Mouse (Mus musculus): Measurements from ENCODE around the gene Creb3l2.
A peak's percentile ranks its signal among the peaks of the same experiment; 100 is the strongest.
"Not testable (repeated sequence)": the region's sequence is repeated elsewhere in the genome, so short reads cannot be mapped to it uniquely, and the experiment has no call there.

Gene Creb3l2

GRCm38 (mm10) chr6:37377836-37378580 is 63.9 kb downstream of the Creb3l2 start:
- DNase-seq (ENCODE audit: inconsistent age in 2 of 2, low spot score in 1 of 2) = no peak

DNA sequence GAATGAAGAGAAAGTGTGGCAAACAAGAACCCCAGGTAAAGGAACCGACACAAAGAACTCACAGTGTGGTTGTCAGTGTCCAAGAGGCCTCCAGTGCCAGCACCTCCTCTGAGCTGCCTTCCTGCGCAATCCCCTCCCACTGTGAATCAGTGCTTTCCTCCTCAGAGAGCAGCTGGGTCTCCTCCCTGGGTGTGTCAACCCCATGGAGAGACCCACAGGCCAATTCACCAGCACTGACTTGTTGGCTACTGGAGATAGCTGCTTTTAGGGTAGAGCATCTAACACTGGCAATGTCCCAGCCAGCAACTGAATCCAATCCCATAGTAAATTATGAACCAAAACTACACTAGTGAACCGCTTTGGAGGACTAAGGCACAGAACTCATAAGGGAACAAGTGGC is 64.6 kb downstream of the Creb3l2 start:
- DNase-seq (ENCODE audit: inconsistent age in 2 of 2, low spot score in 1 of 2) = not testable (repeated sequence)

- DNase-seq (ENCODE audit: inconsistent age in 2 of 2, low spot score in 1 of 2) = no peak
These were observed 66.5 kb downstream of the Creb3l2 start for GRCm38 (mm10) chr6:37375452-37375851.

GRCm38 (mm10) chr6:37371341-37371740 is 70.6 kb downstream of the Creb3l2 start:
- DNase-seq (ENCODE audit: inconsistent age in 2 of 2, low spot score in 1 of 2) = peak in 1 of 2 experiments; percentile 79

DNA sequence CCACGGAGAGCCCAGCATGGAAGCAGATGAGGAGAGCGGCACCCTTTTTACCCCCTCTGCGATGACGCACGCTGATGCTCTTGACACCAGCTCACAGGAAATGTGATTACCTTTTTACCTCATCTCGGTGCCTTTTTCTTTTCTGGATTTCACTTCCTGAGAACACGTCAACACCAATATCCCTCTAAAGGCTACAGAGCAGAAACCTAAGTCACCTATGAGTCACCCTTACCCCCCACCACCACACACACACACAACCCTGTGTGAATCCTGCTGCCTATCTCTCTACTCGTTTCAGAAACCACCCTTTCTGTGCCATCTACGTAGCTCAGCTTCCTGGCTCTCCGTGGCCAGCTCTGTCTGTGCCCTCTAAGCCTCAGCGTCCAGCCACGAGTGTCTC is 71.4 kb downstream of the Creb3l2 start:
- no peak for DNase-seq (ENCODE audit: inconsistent age in 2 of 2, low spot score in 1 of 2)

GRCm38 (mm10) chr6:37369750-37370149 is 72.2 kb downstream of the Creb3l2 start:
- no peak for DNase-seq (ENCODE audit: inconsistent age in 2 of 2, low spot score in 1 of 2)

- no peak for DNase-seq (ENCODE audit: inconsistent age in 2 of 2, low spot score in 1 of 2)
These were observed 73.7 kb downstream of the Creb3l2 start for GRCm38 (mm10) chr6:37368281-37368680.

DNA sequence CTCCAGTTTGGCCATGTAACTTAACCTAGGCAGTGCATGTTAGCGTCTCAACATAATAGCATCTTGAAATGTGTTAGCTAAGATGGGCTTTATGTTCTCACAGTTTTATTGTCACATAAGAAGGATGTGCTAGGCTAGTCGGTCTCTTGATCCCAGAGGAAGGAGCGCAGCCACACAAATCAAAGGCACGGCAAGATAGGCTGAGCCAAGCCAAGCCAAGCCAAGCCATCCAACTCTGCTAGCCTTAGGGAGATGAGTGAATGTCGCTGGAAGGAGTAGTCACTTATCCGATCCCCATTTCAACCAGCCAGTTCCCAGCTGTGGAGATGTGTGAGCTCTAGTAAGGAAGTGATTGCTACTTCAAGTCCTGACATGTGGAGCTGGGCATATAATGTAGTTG is 75.0 kb downstream of the Creb3l2 start:
- no peak for DNase-seq (ENCODE audit: inconsistent age in 2 of 2, low spot score in 1 of 2)

DNA sequence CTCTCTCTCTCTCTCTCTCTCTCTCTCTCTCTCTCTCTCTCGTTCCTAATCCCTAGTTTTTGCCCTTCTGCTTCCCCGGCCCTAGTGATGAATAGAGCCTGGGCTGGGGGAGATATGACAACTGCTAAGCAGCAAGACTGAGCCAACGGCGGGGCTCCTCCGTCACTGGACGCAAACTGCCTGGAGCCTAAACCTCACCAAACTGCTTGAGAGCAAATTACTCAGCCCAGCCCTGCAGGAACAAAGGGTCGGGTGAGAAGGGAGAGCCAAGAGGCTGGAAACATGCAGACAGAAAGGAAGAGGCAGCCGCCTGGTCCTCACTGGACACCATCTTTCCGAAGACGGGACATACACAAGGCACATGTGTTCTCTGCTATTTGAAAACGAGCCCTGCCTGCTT is 76.8 kb downstream of the Creb3l2 start:
- no peak for DNase-seq (ENCODE audit: inconsistent age in 2 of 2, low spot score in 1 of 2)

DNA sequence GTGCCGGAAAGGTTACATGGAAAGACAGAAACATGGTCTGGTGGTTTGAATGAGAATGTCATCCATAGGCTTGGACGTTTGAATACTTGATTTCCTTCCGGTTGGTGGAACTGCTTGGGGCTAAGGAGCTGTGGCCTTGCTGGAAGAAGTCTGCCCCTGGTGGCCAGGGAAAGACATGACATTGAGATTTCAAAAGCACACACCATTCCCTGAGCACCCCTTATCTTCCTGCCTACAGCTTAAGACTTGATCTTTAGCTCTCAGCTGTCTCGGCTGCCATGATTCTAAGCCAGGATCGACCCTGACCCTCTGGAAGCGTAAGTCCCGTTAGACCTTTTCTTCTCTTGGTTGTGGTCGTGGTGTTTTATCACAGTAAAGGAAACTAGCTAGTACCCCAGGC is 77.6 kb downstream of the Creb3l2 start:
- DNase-seq (ENCODE audit: inconsistent age in 2 of 2, low spot score in 1 of 2) = no peak

DNA sequence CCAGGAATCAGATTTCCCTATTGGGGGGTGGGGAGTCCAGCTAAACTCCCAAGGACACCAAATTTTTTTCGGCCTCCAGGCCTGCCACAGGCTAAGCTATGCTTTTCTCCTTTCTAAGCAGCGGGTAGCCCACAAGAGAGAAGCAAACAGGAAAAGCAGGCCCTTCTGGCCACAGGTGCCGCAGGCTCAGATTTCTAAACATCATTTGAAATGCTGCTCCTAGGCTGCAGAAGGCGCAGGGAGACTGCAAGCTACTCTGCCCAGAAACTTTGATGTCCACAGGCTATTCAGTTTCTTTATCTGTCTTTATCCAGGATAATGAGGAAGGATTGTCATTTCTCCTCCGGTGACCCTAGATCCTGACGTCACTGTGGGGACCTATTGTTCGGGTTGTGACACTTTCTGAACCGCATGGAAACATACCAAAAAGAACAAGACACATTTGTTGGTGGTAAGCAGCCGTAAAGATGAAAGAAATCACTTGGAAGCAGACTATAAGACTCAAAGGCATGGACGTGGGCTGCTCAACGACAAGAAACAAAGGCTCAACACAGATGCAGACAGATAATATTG is 81.0 kb downstream of the Creb3l2 start:
- DNase-seq (ENCODE audit: inconsistent age in 2 of 2, low spot score in 1 of 2) = peak in 1 of 2 experiments; percentile 70

DNA sequence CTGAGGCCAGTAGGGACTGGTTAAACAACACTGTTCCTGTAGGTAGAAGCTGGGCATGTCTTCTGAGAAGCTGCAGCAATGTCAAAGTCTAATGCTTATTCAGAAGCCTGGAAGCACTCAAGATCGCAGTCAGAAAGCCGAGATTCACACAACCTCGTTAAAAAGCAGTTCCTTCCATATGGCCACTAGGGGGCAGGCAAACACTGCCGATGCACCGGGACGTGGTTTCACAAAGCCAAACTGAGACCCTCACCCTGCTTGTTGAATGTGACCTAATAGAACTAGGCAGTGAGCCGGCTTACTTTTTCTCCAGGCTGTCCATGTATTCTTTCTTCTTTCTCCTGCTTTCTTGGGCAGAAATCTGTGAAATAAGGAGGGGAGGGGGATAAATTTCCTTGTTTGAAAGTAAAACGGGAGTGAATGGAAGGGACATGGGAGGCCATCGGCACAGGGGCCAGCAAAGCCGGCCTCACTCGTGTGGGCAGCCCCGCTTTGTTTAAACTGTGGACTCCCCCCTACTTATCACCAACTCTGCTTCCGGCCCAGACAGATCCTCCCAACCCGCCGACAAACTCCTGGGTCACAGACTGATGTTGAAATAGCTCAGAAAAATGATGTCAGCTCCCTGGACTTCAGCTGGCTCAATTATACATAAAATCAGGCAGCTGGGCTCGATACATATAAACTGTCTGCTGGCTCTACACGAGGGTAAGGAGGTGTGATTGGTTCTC is 87.3 kb downstream of the Creb3l2 start:
- peak; percentile 70 to 89 for DNase-seq (ENCODE audit: inconsistent age in 2 of 2, low spot score in 1 of 2)

- peak in 1 of 2 experiments; percentile 47 for DNase-seq (ENCODE audit: inconsistent age in 2 of 2, low spot score in 1 of 2)
These were observed 88.3 kb downstream of the Creb3l2 start for GRCm38 (mm10) chr6:37353616-37354015.

GRCm38 (mm10) chr6:37351731-37352380 is 90.1 kb downstream of the Creb3l2 start:
- peak; percentile 45 to 73 for DNase-seq (ENCODE audit: inconsistent age in 2 of 2, low spot score in 1 of 2)

GRCm38 (mm10) chr6:37350315-37350714 is 91.6 kb downstream of the Creb3l2 start:
- DNase-seq (ENCODE audit: inconsistent age in 2 of 2, low spot score in 1 of 2) = no peak

- no peak for DNase-seq (ENCODE audit: inconsistent age in 2 of 2, low spot score in 1 of 2)
These were observed 94.3 kb downstream of the Creb3l2 start for GRCm38 (mm10) chr6:37347606-37348005.

DNA sequence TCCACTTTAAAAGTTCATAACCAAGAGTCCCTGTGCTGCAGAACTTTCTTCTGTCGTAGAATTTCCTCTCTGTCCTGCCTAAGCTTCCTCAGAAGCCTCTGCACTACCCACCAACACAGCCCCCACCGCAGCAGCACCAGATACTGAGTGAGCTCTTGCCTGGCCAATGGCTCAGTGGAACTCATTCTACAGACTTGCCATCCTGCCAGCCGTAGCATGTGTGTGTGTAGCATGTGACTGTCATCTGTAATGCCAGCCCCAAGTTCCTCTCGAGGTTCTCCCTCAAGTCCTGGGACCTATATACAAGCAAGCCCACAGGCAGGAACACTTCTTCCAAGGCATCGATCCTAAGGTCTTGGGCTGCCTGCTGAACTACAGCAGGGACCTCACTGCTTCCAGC is 103.9 kb downstream of the Creb3l2 start:
- DNase-seq (ENCODE audit: inconsistent age in 2 of 2, low spot score in 1 of 2) = peak in 1 of 2 experiments; percentile 0

GRCm38 (mm10) chr6:37336831-37337260 is 105.1 kb downstream of the Creb3l2 start:
- DNase-seq (ENCODE audit: inconsistent age in 2 of 2, low spot score in 1 of 2) = no peak

DNA sequence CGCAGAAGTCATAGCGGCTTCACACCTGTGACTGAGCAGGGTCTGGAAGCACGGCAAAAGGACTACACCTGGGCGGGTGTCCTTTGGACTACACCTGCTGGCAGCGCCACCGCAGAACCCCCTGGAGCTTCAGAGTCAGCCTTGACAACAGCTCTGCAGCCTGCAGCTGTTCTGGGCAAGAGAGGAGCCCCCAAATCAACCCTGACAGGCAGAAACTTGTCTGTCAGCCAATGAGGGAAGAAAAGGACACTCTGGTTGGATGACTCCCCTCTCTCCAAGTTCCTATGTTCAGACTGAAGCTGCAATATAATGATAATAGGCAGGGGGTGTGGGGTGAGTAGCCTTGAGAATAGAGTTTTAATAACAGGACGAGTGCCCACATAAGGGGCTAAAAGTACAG is 105.6 kb downstream of the Creb3l2 start:
- no peak for DNase-seq (ENCODE audit: inconsistent age in 2 of 2, low spot score in 1 of 2)

DNA sequence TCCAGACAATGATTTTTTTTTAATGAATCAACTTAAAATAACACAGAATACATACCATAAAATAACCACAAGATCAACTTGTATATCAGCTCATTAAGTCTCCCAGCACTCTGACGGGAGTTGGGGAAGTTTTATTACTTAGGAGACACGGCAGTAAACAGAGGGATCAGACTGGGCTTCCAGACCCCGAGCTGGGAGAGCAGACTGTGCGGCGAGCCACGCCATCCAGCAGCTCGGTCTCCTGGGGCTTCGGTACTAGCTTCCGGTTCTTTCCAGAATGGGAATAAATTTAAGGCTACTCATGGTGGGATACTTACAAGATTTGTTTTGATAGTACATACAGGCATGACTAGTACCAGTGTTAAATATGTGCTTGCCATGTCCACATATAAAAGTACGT is 109.1 kb downstream of the Creb3l2 start:
- no peak for DNase-seq (ENCODE audit: inconsistent age in 2 of 2, low spot score in 1 of 2)

All from adrenal gland, adult (tissue).